Mouse (Mus musculus) E14TG2a.4 (cell line): ENCODE results near the gene Tfcp2.

ENCODE experiments used
- CTCF ChIP-seq: conservative IDR thresholded peaks from 2 replicates; pipeline ENCODE4 v1.5.1; 2014; ENCODE audit warnings: low read length
- NANOG ChIP-seq: IDR thresholded peaks from 2 replicates; pipeline ENCODE4 v1.6.1; 2014; ENCODE audit warnings: borderline replicate concordance, low read length, mixed read lengths

- TF ChIP-seq CTCF (no peak), NANOG (no peak)
Observed at GRCm38 (mm10) chr15:100525405-100525804, 26.4 kb downstream of the Tfcp2 start.
